Mouse (Mus musculus) liver, adult 2 months (tissue): ENCODE measurements around the gene Tmem171.

Source experiments
- CTCF ChIP-seq: fragments of 200-500 bp; IDR thresholded peaks from 2 replicates; pipeline ENCODE4 v1.5.1; 2011; ENCODE audit warnings: low read depth, low read length, control low read depth
- POLR2A ChIP-seq: fragments of 200-500 bp; IDR thresholded peaks from 2 replicates; pipeline ENCODE4 v1.6.1; 2011; ENCODE audit warnings: low read length, control low read depth; ENCODE audit not compliant: insufficient read depth; ENCODE audit errors: extremely low read depth

DNA sequence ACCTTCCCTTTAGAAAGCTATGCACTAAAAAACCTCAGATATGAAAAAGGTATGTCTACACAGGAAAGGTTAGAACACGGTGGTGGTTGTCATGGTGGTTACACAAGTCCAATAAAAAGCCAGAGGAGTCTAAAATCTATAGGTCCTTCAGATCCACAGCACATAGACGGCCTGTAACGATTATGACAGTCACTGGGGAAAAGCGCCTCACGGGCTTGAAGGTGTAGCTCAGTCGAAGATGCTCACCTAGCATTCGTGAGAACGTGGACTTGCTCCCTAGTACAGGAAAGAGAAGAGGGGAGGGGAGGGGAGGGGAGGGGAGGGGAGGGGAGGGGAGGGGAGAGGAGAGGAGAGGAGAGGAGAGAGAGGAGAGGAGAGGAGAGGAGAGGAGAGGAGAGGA lies 9.2 kb upstream of the Tmem171 start:
- TF ChIP-seq POLR2A, result no peak
- no peak for TF ChIP-seq CTCF
